8 mouse cellular contexts compared by ENCODE assay signal in the genomic region with DNA sequence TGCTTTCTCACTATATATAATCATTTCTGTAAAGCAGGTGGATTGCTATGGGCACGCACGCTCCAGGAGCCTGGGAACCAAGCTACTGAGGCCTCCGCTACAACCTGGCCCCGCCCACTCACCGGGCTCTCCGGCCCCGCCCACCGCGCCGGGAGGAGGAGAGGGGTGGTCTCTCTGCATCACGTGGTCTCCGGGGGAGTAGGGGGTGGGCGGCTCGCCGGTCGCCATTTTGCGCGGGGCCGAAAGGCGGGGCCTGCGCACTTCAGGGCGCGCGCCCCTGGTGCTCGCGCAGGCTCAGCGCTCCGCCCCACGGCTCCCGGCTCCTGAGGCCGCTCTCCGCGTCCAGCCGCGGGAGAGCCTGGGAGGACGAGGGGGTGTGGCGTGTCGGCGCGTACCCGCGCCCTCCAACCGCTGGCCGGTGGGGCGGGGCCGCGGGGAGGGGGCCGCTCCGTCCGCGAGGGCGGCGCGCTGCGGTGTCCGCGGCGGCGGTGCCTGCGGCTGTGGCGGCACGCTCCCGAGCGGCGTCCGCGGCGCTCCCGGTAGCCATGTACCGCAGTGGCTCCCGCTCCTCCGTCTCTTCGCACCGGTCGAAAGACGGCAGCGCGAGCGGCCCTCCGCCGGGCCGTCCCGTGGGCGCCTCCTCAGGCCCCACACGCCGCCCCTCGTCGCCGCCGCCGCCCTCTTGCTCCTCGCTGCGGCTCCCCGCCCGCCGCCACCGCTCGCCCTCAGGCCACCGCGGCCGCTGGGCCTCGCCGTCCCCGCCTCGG. TPM values are rescaled to one million over a fixed set of nuclear protein-coding genes. Genes with fewer than 3 reads are reported as not detected.
DNase-seq lines count a peak whose midpoint lies in the region; ATAC-seq lines count a peak whose summit lies in the region.

Gene Zfp318, plus strand, starts transcription at position 438 of the 767 bp plus-strand sequence.

- DNase-seq in WW6 (ENCODE audit: low read depth, low spot score) = peak; percentile 91
- DNase-seq in cerebellum, postnatal 4 days (ENCODE audit: low spot score in 2 of 2) = peak; percentile 91 to 96
- peak; percentile 98 for DNase-seq in gastrocnemius, adult 18-20 months (ENCODE audit: low spot score)
- DNase-seq in left cerebral cortex, adult 18-20 months (ENCODE audit: low spot score in 2 of 2) = peak; percentile 97
- DNase-seq in right cerebral cortex, adult 18-20 months = peak; percentile 97
- peak; percentile 91 for DNase-seq in urinary bladder, postnatal 10 days (ENCODE audit: low spot score)

- under 1% methylated on average over 60 of the region's 105 CpGs for WGBS in hindbrain, embryonic 16.5 days
- 2% methylated on average over 74 of the region's 105 CpGs for WGBS in macrophage (ENCODE audit: missing documents)

- H3K4me3 ChIP-seq in hindbrain, embryonic 16.5 days (ENCODE audit: low read length) = peak within 1 kb of the TSS; percentile 95
- H3K4me3 ChIP-seq in macrophage (ENCODE audit: inconsistent target) = peak within 1 kb of the TSS; percentile 53

- H3K27me3 ChIP-seq in hindbrain, embryonic 16.5 days (replicated peaks; ENCODE audit: control insufficient read depth, insufficient read depth, low read length) = no peaks in the 10 kb centered on the region

- H3K4me2 ChIP-seq in hindbrain, embryonic 16.5 days (ENCODE audit: low read length) = peak within 1 kb of the TSS; percentile 85

- peaks cover 4% of the 10 kb centered on the region; the same call in 1 of the 2 replicates for H3K36me3 ChIP-seq in hindbrain, embryonic 16.5 days (ENCODE audit: control insufficient read depth, insufficient read depth, low read length)
- H3K36me3 ChIP-seq in macrophage (ENCODE audit: inconsistent target) = no peaks in the 10 kb centered on the region

- H3K4me1 ChIP-seq in hindbrain, embryonic 16.5 days (ENCODE audit: control insufficient read depth, insufficient read depth, low read depth, low read length) = peaks cover 18% of the 10 kb centered on the region

- no peaks in the 10 kb centered on the region for H3K79me2 ChIP-seq in macrophage (ENCODE audit: inconsistent target)

- peak within 1 kb of the TSS; percentile 98 for H3K9ac ChIP-seq in hindbrain, embryonic 16.5 days (ENCODE audit: low read depth, low read length)

- H3K27ac ChIP-seq in hindbrain, embryonic 16.5 days (ENCODE audit: low read depth, low read length) = peak within 1 kb of the TSS; percentile 96
- no peak within 1 kb of the TSS for H3K27ac ChIP-seq in macrophage

- no peaks in the 10 kb centered on the region for H3K9me3 ChIP-seq in hindbrain, embryonic 16.5 days (ENCODE audit: control insufficient read depth, low read length)

- ATAC-seq in hindbrain, embryonic 16.5 days = peak; percentile 98

RNA-seq across cellular contexts. Expression of gene Zfp318, which starts in this region (rescaled TPM):
- 10 to 100 TPM; 14.0 to 15.5 TPM for total RNA-seq in gastrocnemius, adult 18-20 months (2021)
- polyA plus RNA-seq in hindbrain, embryonic 16.5 days (2015; fragmentation: Nextera tagmentation; extraction: Ambion mirVana) = 10.2 and 11.8 TPM in 2 replicates
- total RNA-seq in left cerebral cortex, adult 18-20 months (2021) = 10 to 100 TPM; 46.2 to 50.5 TPM
- 100 to 1,000 TPM in 1 of 26 experiments, 10 to 100 TPM in 25; 22.1 to 100 (median 44.6) TPM for total RNA-seq in macrophage (2018; cell fraction: chromatin; rRNA removed)
- 10 to 100 TPM in 23 of 26 experiments, 1 to 10 TPM in 3; 7.4 to 25.0 (median 14.9) TPM for total RNA-seq in macrophage (2018; cell fraction: cytosol; rRNA removed)
- total RNA-seq in macrophage (2018; cell fraction: nucleus; rRNA removed) = 10 to 100 TPM; 23.1 to 78.6 (median 38.4) TPM
- polyA plus RNA-seq in macrophage (2018) = 6.7 to 12.9 TPM (median 11.8 TPM) in 3 replicates
